27 mouse cellular contexts compared by ENCODE assay signal in the genomic region with DNA sequence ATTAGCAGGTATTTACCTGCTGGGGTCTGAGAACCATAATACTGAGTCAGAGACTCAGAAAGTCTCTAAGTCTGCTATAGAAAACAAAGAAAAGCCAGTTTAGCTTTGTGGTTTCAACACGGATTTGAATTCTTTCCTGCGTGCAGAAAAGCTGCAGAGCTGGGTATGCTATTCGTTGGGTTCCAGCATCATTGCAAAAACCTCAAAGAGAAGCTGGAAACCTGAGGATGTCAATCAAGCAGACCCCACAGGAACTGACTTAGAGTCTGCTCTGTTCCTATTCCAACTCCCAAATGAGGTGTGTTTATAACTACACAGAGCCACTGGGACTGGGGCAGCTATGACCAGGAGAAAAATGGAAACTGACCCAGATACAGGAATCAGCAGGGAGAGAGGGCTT.
"Had no signal": no experiment of that assay in that cellular context is flagged by ENCODE, and none has a peak within 500 bp of the region (broad histone marks: within the 10 kb centered on the region; RNA-seq: fewer than 3 reads in every experiment).

No protein-coding gene starts in this region.

- H3K4me1 ChIP-seq: hindbrain, embryonic 13.5 days; hindbrain, embryonic 15.5 days; limb, embryonic 13.5 days; limb, embryonic 15.5 days; liver, embryonic 12.5 days had no signal

- H3K4me3 ChIP-seq: gastrocnemius, adult 2 months; heart, adult 2 months; heart, embryonic 13.5 days; heart, embryonic 15.5 days; hindbrain, embryonic 13.5 days; hindbrain, embryonic 15.5 days; kidney, embryonic 15.5 days; limb, embryonic 13.5 days; limb, embryonic 15.5 days; liver, embryonic 12.5 days had no signal

- DNase-seq: gastrocnemius, adult 2 months; gastrocnemius, postnatal 10 days; gastrocnemius, postnatal 25 days; heart, adult 2 months; heart, postnatal 14 days; heart, postnatal 36 days; kidney, adult 11 months; kidney, adult 2 months; kidney, adult 9 months; kidney, postnatal 14 days; kidney, postnatal 36 days; layer of hippocampus, adult 9-11 months; layer of hippocampus, postnatal 36 days; left cerebral cortex, postnatal 4 days had no signal

- ATAC-seq: hindbrain, postnatal 0 days; intestine, embryonic 16.5 days; liver, embryonic 12.5 days had no signal

- H3K4me2 ChIP-seq: heart, embryonic 11.5 days; heart, embryonic 13.5 days; heart, embryonic 15.5 days; hindbrain, embryonic 13.5 days; hindbrain, embryonic 15.5 days; kidney, embryonic 15.5 days; limb, embryonic 13.5 days; limb, embryonic 15.5 days; liver, embryonic 12.5 days had no signal

- H3K36me3 ChIP-seq: heart, embryonic 13.5 days; heart, embryonic 15.5 days; hindbrain, embryonic 13.5 days; hindbrain, embryonic 15.5 days; kidney, embryonic 15.5 days; limb, embryonic 13.5 days; limb, embryonic 15.5 days; liver, embryonic 12.5 days had no signal

- H3K9me3 ChIP-seq: heart, embryonic 13.5 days; heart, embryonic 15.5 days; hindbrain, embryonic 13.5 days; hindbrain, embryonic 15.5 days; kidney, embryonic 15.5 days; limb, embryonic 15.5 days; liver, embryonic 12.5 days had no signal

- H3K9ac ChIP-seq: heart, embryonic 13.5 days; heart, embryonic 15.5 days; hindbrain, embryonic 13.5 days; hindbrain, embryonic 15.5 days; kidney, embryonic 15.5 days; limb, embryonic 13.5 days; limb, embryonic 15.5 days; liver, embryonic 12.5 days; liver, embryonic 14.5 days had no signal

- H3K27me3 ChIP-seq: heart, embryonic 13.5 days; heart, embryonic 15.5 days; hindbrain, embryonic 13.5 days; hindbrain, embryonic 15.5 days; kidney, embryonic 15.5 days; limb, embryonic 13.5 days; limb, embryonic 15.5 days; liver, embryonic 12.5 days had no signal

- H3K27ac ChIP-seq: gastrocnemius, adult 2 months; heart, adult 2 months; heart, embryonic 13.5 days; heart, embryonic 15.5 days; hindbrain, embryonic 13.5 days; hindbrain, embryonic 15.5 days; hindbrain, postnatal 0 days; kidney, embryonic 15.5 days; kidney, postnatal 0 days; limb, embryonic 13.5 days; limb, embryonic 15.5 days; liver, embryonic 12.5 days; liver, embryonic 14.5 days had no signal
